Mouse (Mus musculus): ENCODE data around the gene Cdc7. TPM values are rescaled to one million over a fixed set of nuclear protein-coding genes. Genes with fewer than 3 reads are reported as not detected.

Gene Cdc7
- total RNA-seq, 2 experiments from 2014 or later: 14.0 to 14.8 TPM

DNA sequence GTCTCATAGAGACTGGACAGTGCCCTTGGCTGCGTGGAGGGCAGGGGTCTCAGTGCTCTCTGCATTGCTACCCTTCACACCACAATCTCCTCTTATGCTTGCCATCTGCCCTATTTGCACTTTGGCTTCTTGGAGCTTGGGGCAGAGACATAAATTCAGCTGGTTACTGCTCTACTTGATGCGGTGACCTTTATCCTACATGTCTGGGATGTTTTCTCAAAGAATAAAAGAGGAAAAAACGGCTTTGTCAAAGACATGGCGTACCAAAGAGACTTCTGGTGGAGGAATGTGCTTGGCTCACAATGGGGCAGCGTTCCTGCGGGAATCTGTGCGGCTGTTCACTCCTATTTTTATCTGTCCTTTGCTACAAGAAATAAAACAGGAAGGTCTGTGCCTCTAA lies 56.2 kb downstream of the Cdc7 start:
- DNase-seq (ENCODE audit: extremely low spot score in 1 of 2, low spot score in 1 of 2): no peak

DNA sequence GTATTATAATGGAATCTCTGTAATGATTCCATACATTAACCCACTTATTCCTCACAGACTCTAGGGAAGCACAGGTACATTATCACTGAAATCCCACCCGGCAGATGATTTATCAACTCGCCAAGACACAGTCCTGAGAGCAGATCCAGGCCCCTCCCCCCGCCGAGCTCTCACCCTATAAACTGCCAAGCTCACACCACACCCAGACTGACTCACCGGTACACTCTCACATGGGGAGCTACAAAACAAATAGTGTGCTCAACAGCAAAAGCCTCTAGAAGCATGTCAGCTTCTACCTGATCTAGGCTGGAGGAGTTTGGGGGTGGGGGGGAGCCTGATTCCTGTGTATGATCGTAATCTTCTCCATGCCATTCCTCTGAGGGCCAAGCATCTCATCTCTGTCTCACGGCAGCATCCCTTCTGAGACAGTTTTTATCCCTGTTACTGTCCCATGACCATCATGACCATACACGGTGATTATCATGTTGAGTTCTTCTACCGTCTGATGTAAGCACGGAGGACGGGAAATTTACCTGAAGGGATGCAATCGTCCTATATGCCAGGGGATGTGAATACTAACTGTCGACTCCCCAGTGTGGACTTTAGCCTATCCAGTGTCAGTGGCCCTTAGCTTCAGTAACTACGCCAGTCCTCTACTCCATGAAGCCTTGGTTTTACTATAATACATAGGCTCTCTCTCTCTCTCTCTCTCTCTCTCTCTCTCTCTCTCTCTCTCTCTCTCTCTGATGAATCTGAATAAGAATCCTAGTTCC lies 57.4 kb downstream of the Cdc7 start:
- DNase-seq (ENCODE audit: extremely low spot score in 1 of 2, low spot score in 1 of 2): no peak

DNA sequence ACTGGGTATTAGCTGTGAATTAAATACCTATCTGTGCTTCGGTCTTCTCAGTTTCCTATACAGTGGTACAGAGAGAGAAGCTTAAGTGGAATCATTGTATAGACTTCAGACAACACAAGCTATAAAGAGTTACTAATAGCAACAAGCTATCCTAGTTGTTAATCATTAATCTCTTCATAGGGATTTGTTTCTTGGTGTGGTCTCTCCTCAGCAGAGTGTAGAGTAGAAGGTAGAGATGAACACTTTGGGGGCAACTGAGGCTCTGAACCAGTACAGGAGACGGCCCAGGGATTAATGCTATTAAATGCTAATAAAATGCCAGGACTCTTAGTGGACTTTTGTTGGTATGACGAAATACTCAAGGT lies 57.9 kb downstream of the Cdc7 start:
- DNase-seq (ENCODE audit: extremely low spot score in 1 of 2, low spot score in 1 of 2): no peak

DNA sequence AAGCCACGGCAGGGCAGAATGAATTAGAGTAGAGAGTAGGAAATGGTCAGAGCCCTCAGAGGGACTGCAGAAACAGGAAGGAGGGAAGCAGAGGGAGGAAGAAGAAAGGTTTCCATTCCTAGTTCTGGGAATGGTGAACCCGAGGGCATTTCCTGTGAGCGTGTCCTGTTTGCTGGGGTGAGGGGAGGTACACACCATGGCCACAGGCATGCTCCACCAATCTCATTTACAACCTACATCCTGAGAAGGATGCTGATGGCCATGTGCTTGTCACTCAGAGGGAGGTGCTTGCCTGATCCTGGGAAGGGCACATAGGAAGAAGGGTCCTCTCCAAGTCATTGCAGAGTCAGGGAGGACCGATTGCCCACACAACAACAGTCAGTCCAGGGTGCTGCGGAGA lies 59.8 kb downstream of the Cdc7 start:
- no peak for DNase-seq (ENCODE audit: extremely low spot score in 1 of 2, low spot score in 1 of 2)

DNA sequence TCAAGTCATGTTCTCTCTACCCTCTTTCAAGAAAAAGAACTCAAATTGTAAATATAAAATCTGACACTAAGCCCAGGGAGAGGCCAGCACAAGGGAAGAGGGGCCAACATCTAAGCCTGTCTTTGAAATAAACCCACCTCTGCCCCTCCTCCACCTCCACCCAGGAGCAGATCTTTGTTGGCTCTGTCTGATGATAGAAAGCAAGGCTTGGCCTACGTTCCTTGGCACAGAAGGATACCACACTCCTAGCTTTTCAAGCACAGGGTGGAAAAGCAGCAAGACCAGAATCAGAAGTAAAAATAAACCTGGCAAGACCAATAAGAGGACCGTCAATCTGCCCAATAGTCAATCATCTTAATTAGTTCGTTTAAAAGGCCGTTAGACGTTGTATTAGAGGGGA lies 61.2 kb downstream of the Cdc7 start:
- DNase-seq (ENCODE audit: extremely low spot score in 1 of 2, low spot score in 1 of 2): no peak

DNA sequence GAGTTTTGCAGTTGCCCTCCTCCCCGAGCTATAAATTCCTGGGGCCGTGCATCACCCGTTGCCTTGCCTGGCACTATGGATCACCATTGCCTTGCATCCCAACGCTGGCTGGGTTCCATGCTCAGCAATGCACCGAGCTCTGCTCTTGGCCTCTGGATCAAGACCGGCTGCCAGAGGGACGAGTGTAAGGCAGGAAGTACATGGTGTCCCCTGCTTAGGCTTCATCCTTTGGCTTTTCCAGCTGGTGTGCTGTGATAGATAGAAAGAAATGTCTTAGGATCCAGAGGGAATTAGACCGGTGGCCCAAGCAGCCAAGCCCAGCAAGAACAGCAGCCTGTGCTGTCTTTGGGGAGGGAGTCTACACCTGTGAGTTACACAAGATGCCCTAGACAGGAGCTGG lies 61.7 kb downstream of the Cdc7 start:
- no peak for DNase-seq (ENCODE audit: extremely low spot score in 1 of 2, low spot score in 1 of 2)

DNA sequence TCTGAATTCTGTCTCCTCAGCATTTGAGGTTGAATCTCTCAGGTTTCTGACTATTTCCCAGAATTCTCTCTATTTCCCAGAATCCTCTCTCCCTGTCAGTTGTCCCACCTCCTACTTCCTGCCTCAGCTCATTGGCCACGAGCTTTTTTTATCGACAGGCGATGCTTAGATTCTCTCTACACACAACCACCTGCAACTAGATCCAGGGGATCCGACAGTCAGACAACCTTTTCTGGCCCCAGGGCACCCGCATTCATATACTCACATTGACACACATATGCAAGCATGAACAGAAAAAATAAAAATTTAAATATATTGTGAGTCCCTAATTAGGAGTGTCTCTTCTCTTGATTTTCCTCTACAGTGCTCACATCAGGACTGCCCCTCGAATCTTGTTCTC lies 63.5 kb downstream of the Cdc7 start:
- DNase-seq (ENCODE audit: extremely low spot score in 1 of 2, low spot score in 1 of 2): no peak

DNA sequence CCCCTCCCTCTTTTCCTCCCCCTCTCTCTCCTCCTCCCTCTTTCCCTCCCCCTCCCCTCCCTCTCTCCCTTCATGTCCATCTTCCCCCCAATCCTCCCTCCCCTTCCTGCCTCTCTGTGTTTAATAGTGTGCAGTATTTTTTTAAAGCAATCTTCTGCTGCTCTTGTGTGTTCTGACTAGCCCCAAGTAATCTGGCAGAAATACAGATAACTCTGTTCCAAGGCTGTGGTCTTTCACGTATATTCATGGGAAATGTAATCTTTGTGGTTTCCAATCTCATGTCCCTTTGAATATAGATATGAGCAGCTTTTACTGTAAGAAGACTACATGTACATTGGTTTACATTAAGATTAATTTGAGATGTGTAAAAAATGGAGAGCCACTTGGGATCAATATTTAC lies 64.4 kb downstream of the Cdc7 start:
- no peak for DNase-seq (ENCODE audit: extremely low spot score in 1 of 2, low spot score in 1 of 2)

DNA sequence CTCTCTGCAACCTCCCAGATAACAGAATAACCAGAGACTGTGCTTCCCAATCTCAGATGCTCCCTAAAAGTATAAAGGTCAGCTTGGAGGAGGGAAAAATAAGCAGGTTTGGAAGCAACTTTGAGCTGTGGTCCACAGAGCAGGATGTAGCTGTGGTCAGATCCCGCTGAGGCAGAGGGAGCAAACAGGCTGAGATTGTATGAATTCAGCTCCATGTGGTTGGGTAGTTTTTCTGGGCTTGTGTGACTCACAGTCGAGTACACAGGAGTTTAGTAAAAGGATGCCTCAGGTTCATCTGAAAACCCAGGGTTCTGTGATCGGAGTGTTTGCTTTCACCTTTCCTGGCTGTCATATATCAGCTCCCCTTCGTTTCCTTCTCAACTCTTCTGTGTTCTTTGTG lies 65.7 kb downstream of the Cdc7 start:
- DNase-seq (ENCODE audit: extremely low spot score in 1 of 2, low spot score in 1 of 2): no peak

DNA sequence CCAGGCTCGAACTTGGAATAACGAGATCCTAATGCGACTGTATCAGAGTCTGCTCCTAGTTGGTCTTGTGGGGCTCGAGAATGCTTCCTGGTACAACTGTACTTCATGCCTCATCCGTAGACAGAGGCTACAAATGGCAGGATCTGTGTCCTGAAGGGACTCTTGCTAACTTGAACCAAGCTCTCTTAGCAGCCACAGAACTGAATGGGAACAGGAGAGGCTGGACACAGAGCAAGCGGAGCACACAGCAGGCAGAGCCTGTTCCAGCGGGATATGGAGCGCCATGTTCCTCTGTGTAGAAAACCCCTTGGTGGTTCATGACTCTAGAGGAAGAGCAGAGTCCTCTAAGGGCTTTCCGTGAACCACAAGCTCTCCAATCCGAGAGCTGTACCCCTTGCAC lies 66.7 kb downstream of the Cdc7 start:
- no peak for DNase-seq (ENCODE audit: extremely low spot score in 1 of 2, low spot score in 1 of 2)

Other genes with a start within 250 kb of the Cdc7 start
- gene Hfm1, start 38.0 kb upstream of the Cdc7 start, total RNA-seq (2021): 1 to 10 TPM; 1.7 to 1.9 TPM

Data from layer of hippocampus, postnatal 25 days (tissue).